Mouse (Mus musculus) bone marrow macrophage, adult 2 months (primary cell): ENCODE data around the gene Gulp1.

Source experiments
- CTCF ChIP-seq: IDR thresholded peaks from 2 replicates; pipeline ENCODE4 v1.5.1; 2012; ENCODE audit warnings: low read depth, mild to moderate bottlenecking, low read length, moderate library complexity
- POLR2A ChIP-seq: IDR thresholded peaks from 2 replicates; pipeline ENCODE4 v1.6.1; 2012; ENCODE audit warnings: mild to moderate bottlenecking, low read depth, low read length, borderline replicate concordance

- TF ChIP-seq POLR2A (no peak), CTCF (no peak)
Measured at GRCm38 (mm10) chr1:44568296-44568695, 17.0 kb downstream of the Gulp1 start.
